Mouse (Mus musculus): Measurements from ENCODE around the gene Supt6.
A peak's percentile ranks its signal among the peaks of the same experiment; 100 is the strongest.
"Not testable (repeated sequence)": the region's sequence is repeated elsewhere in the genome, so short reads cannot be mapped to it uniquely, and the experiment has no call there.

Supt6 gene

GRCm38 (mm10) chr11:78215709-78216317 is 30.0 kb downstream of the Supt6 start:
- DNase-seq (ENCODE audit: low read depth): peak; percentile 73

- DNase-seq (ENCODE audit: low read depth): no peak
These were observed 32.5 kb downstream of the Supt6 start for GRCm38 (mm10) chr11:78213086-78213817.

- no peak for DNase-seq (ENCODE audit: low read depth)
These were observed 34.3 kb downstream of the Supt6 start for GRCm38 (mm10) chr11:78211513-78211912.

- DNase-seq (ENCODE audit: low read depth): no peak
These were observed 35.2 kb downstream of the Supt6 start for GRCm38 (mm10) chr11:78210615-78211014.

- DNase-seq (ENCODE audit: low read depth): no peak
These were observed 35.9 kb downstream of the Supt6 start for GRCm38 (mm10) chr11:78209886-78210285.

- DNase-seq (ENCODE audit: low read depth): no peak
These were observed 38.6 kb downstream of the Supt6 start for GRCm38 (mm10) chr11:78207190-78207589.

- no peak for DNase-seq (ENCODE audit: low read depth)
These were observed 40.2 kb downstream of the Supt6 start for GRCm38 (mm10) chr11:78205361-78206206.

- DNase-seq (ENCODE audit: low read depth): no peak
These were observed 41.5 kb downstream of the Supt6 start for GRCm38 (mm10) chr11:78204287-78204686.

- no peak for DNase-seq (ENCODE audit: low read depth)
These were observed 43.4 kb downstream of the Supt6 start for GRCm38 (mm10) chr11:78202372-78202771.

- DNase-seq (ENCODE audit: low read depth): no peak
These were observed 50.5 kb downstream of the Supt6 start for GRCm38 (mm10) chr11:78195101-78195863.

GRCm38 (mm10) chr11:78194411-78195100 is 51.2 kb downstream of the Supt6 start:
- peak; percentile 72 for DNase-seq (ENCODE audit: low read depth)

GRCm38 (mm10) chr11:78193113-78193512 is 52.7 kb downstream of the Supt6 start, which contains the start of gene Proca1:
Gene Proca1 (plus strand): TSS chr11:78193392.
- no peak for DNase-seq (ENCODE audit: low read depth)

- no peak for DNase-seq (ENCODE audit: low read depth)
These were observed 55.7 kb downstream of the Supt6 start for GRCm38 (mm10) chr11:78190041-78190440.

GRCm38 (mm10) chr11:78189234-78190040 is 56.4 kb downstream of the Supt6 start:
- peak; percentile 50 for DNase-seq (ENCODE audit: low read depth)

GRCm38 (mm10) chr11:78188331-78189233 is 57.2 kb downstream of the Supt6 start, which contains the start of gene Rab34:
Gene Rab34 (plus strand): TSS chr11:78188430.
- no peak for DNase-seq (ENCODE audit: low read depth)

GRCm38 (mm10) chr11:78184702-78185101 is 61.1 kb downstream of the Supt6 start:
- DNase-seq (ENCODE audit: low read depth): not testable (repeated sequence)

GRCm38 (mm10) chr11:78183884-78184514 is 61.8 kb downstream of the Supt6 start:
- DNase-seq (ENCODE audit: low read depth): no peak

GRCm38 (mm10) chr11:78182961-78183844 is 62.6 kb downstream of the Supt6 start, which contains the start of gene Rpl23a:
Gene Rpl23a (minus strand): TSS chr11:78183584.
- DNase-seq (ENCODE audit: low read depth): peak; percentile 89

All from naive thymus-derived CD4-positive, alpha-beta T cell, adult 2 months (primary cell).